Mouse (Mus musculus): ENCODE data around the gene Stac. TPM values are rescaled to one million over a fixed set of nuclear protein-coding genes. Genes with fewer than 3 reads are reported as not detected.

Gene Stac
- polyA plus RNA-seq, 1 experiment: not detected

- no peak for TF ChIP-seq GATA1 (IDR thresholded peaks at IDR 0.05; ENCODE audit: low read length)
These were observed 137.3 kb downstream of the Stac start for GRCm38 (mm10) chr9:111552865-111553264.

GRCm38 (mm10) chr9:111551461-111552190 lies 138.5 kb downstream of the Stac start:
- TF ChIP-seq GATA1 (IDR thresholded peaks at IDR 0.05; ENCODE audit: low read length): no peak

- TF ChIP-seq GATA1 (IDR thresholded peaks at IDR 0.05; ENCODE audit: low read length): no peak
These were observed 139.2 kb downstream of the Stac start for GRCm38 (mm10) chr9:111550963-111551321.

GRCm38 (mm10) chr9:111550281-111550962 lies 139.7 kb downstream of the Stac start:
- TF ChIP-seq GATA1 (IDR thresholded peaks at IDR 0.05; ENCODE audit: low read length): no peak

GRCm38 (mm10) chr9:111542663-111543062 lies 147.5 kb downstream of the Stac start:
- no peak for TF ChIP-seq GATA1 (IDR thresholded peaks at IDR 0.05; ENCODE audit: low read length)

GRCm38 (mm10) chr9:111535445-111536064 lies 154.6 kb downstream of the Stac start:
- no peak for TF ChIP-seq GATA1 (IDR thresholded peaks at IDR 0.05; ENCODE audit: low read length)

- TF ChIP-seq GATA1 (IDR thresholded peaks at IDR 0.05; ENCODE audit: low read length): no peak
These were observed 155.3 kb downstream of the Stac start for GRCm38 (mm10) chr9:111534744-111535423.

GRCm38 (mm10) chr9:111523871-111524270 lies 166.3 kb downstream of the Stac start:
- no peak for TF ChIP-seq GATA1 (IDR thresholded peaks at IDR 0.05; ENCODE audit: low read length)

GRCm38 (mm10) chr9:111523111-111523510 lies 167.0 kb downstream of the Stac start:
- no peak for TF ChIP-seq GATA1 (IDR thresholded peaks at IDR 0.05; ENCODE audit: low read length)

GRCm38 (mm10) chr9:111522226-111522625 lies 167.9 kb downstream of the Stac start:
- TF ChIP-seq GATA1 (IDR thresholded peaks at IDR 0.05; ENCODE audit: low read length): no peak

- TF ChIP-seq GATA1 (IDR thresholded peaks at IDR 0.05; ENCODE audit: low read length): no peak
These were observed 174.6 kb downstream of the Stac start for GRCm38 (mm10) chr9:111515536-111515935.

GRCm38 (mm10) chr9:111514586-111515473 lies 175.3 kb downstream of the Stac start:
- no peak for TF ChIP-seq GATA1 (IDR thresholded peaks at IDR 0.05; ENCODE audit: low read length)

Measured in G1E-ER4 (cell line).